ENCODE assay signal across 7 mouse cellular contexts in genomic region chr10:59636751-59637533, GRCm38 (mm10). TPM values are rescaled to one million over a fixed set of nuclear protein-coding genes. Genes with fewer than 3 reads are reported as not detected.
DNase-seq lines count a peak whose midpoint lies in the region; ATAC-seq and TF ChIP-seq lines count a peak whose summit lies in the region.

No protein-coding gene starts in this region.

- WGBS in lung, postnatal 0 days, result 60% methylated on average over 16 of the region's 16 CpGs
- 68% methylated on average over 16 of the region's 16 CpGs for WGBS in intestine, postnatal 0 days

- H3K9ac ChIP-seq in lung, postnatal 0 days (replicated peaks; ENCODE audit: low read depth), result no peak overlapping the region
- H3K9ac ChIP-seq in intestine, postnatal 0 days (ENCODE audit: low read depth, low read length), result no peak overlapping the region

- H3K4me3 ChIP-seq in lung, postnatal 0 days (ENCODE audit: low read depth, low read length), result peak overlapping the region; percentile 16
- H3K4me3 ChIP-seq in cortical plate, adult 2 months (ENCODE audit: insufficient read depth, low read length), result peak overlapping the region; percentile 45
- H3K4me3 ChIP-seq in intestine, postnatal 0 days (ENCODE audit: low read depth, low read length), result peak overlapping the region; percentile 21

- no peaks in the 10 kb centered on the region for H3K9me3 ChIP-seq in lung, postnatal 0 days (ENCODE audit: low read length)
- H3K9me3 ChIP-seq in intestine, postnatal 0 days (ENCODE audit: control insufficient read depth), result no peaks in the 10 kb centered on the region

- DNase-seq in lung, postnatal 0 days (ENCODE audit: low spot score), result peak; percentile 49
- DNase-seq in lung, postnatal 25 days (ENCODE audit: low spot score), result no peak
- peak; percentile 44 for DNase-seq in splenic B cell, adult 2 months (ENCODE audit: low read depth, low spot score)
- DNase-seq in layer of hippocampus, adult 11-12 months (ENCODE audit: low spot score), result no peak
- no peak for DNase-seq in layer of hippocampus, postnatal 14 days (ENCODE audit: low spot score in 2 of 2)

- no peak for TF ChIP-seq CTCF in lung, postnatal 0 days (IDR thresholded peaks at IDR 0.05)
- no peak for TF ChIP-seq CTCF in cortical plate, adult 2 months (IDR thresholded peaks at IDR 0.05; ENCODE audit: extremely low read depth, insufficient read depth, low read length)
- no peak for TF ChIP-seq CTCF in intestine, postnatal 0 days (IDR thresholded peaks at IDR 0.05; ENCODE audit: low read depth)

- TF ChIP-seq EP300 in lung, postnatal 0 days (IDR thresholded peaks at IDR 0.05), result no peak

- H3K27ac ChIP-seq in lung, postnatal 0 days (ENCODE audit: low read length), result no peak overlapping the region; the same call in 1 of the 2 replicates
- no peak overlapping the region; the same call in 1 of the 2 replicates for H3K27ac ChIP-seq in cortical plate, adult 2 months (ENCODE audit: insufficient read depth, low read length)
- H3K27ac ChIP-seq in intestine, postnatal 0 days (ENCODE audit: low read depth, low read length), result no peak overlapping the region

- no peak for TF ChIP-seq POLR2A in cortical plate, adult 2 months (IDR thresholded peaks at IDR 0.05; ENCODE audit: extremely low read depth, insufficient read depth, low read length)

- H3K27me3 ChIP-seq in lung, postnatal 0 days (replicated peaks; ENCODE audit: insufficient read depth, low read length), result no peaks in the 10 kb centered on the region
- H3K27me3 ChIP-seq in intestine, postnatal 0 days (replicated peaks; ENCODE audit: control insufficient read depth, insufficient read depth, low read length), result no peaks in the 10 kb centered on the region
- no peaks in the 10 kb centered on the region for H3K27me3 ChIP-seq in splenic B cell, adult 2 months (ENCODE audit: control insufficient read depth, insufficient read depth, low read length, poor library complexity, severe bottlenecking)

- no peaks in the 10 kb centered on the region for H3K36me3 ChIP-seq in lung, postnatal 0 days (ENCODE audit: insufficient read depth, low read length)
- no peaks in the 10 kb centered on the region for H3K36me3 ChIP-seq in intestine, postnatal 0 days (ENCODE audit: control insufficient read depth, insufficient read depth)
- H3K36me3 ChIP-seq in splenic B cell, adult 2 months (ENCODE audit: control insufficient read depth, insufficient read depth, low read length, poor library complexity, severe bottlenecking), result no peaks in the 10 kb centered on the region

- H3K4me1 ChIP-seq in lung, postnatal 0 days (ENCODE audit: insufficient read depth, low read depth, low read length), result peaks cover 5% of the 10 kb centered on the region; the same call in 1 of the 2 replicates
- H3K4me1 ChIP-seq in cortical plate, adult 2 months (ENCODE audit: control insufficient read depth, insufficient read depth, low read length), result no peaks in the 10 kb centered on the region
- no peaks in the 10 kb centered on the region for H3K4me1 ChIP-seq in intestine, postnatal 0 days (replicated peaks; ENCODE audit: control insufficient read depth, insufficient read depth, low read length)

- peak; percentile 68 for ATAC-seq in lung, postnatal 0 days
- no peak; the same call in 1 of the 2 replicates for ATAC-seq in intestine, postnatal 0 days

- H3K4me2 ChIP-seq in lung, postnatal 0 days (replicated peaks; ENCODE audit: low read depth, low read length), result peak overlapping the region; percentile 25; the same call in 1 of the 2 replicates
- H3K4me2 ChIP-seq in intestine, postnatal 0 days (replicated peaks; ENCODE audit: low read depth), result peak overlapping the region; percentile 45

RNA-seq across cellular contexts. Expression of gene Mcu, which starts 20.4 kb away (rescaled TPM):
- polyA plus RNA-seq in lung, postnatal 0 days (2015; fragmentation: Nextera tagmentation; extraction: Ambion mirVana), result 33.5 and 34.5 TPM in 2 replicates
- 21.2 and 21.5 TPM in 2 replicates for polyA plus RNA-seq in cortical plate, adult 2 months (2012; rRNA removed)
- 63.3 and 65.2 TPM in 2 replicates for polyA plus RNA-seq in intestine, postnatal 0 days (2015; fragmentation: Nextera tagmentation; extraction: Ambion mirVana)
- 10 to 100 TPM; 57.7 to 58.3 TPM for total RNA-seq in layer of hippocampus, postnatal 14 days (2021)

RNA-seq across cellular contexts. Expression of gene Gm10322, which starts 21.1 kb away (rescaled TPM):
- not detected in 2 replicates for polyA plus RNA-seq in lung, postnatal 0 days (2015; fragmentation: Nextera tagmentation; extraction: Ambion mirVana)
- polyA plus RNA-seq in cortical plate, adult 2 months (2012; rRNA removed), result not detected in 2 replicates
- not detected in 2 replicates for polyA plus RNA-seq in intestine, postnatal 0 days (2015; fragmentation: Nextera tagmentation; extraction: Ambion mirVana)
- not detected for total RNA-seq in layer of hippocampus, postnatal 14 days (2021)

Comparison
In these comparisons a context has a peak if more than half of its experiments do, and no peak if none do; other contexts are left out.
1. DNase-seq: peak in lung, postnatal 0 days (single experiment) and splenic B cell, adult 2 months (single experiment); none in lung, postnatal 25 days (single experiment), layer of hippocampus, adult 11-12 months (single experiment) and layer of hippocampus, postnatal 14 days (0 of 2).
2. Peak in every context shown above with its lines, with median percentiles within 50 percentile points of each other: H3K4me3 ChIP-seq.